Mouse (Mus musculus) c-Kit-positive CD71-negative TER-119-negative erythroid progenitor cells, embryonic 14.5 days (primary cell): ENCODE data around the gene Pias3.
"Not testable (repeated sequence)": the region's sequence is repeated elsewhere in the genome, so short reads cannot be mapped to it uniquely, and the experiment has no call there.

Experiments
- DNase-seq: peaks from one replicate; pipeline ENCODE4 v3.0.0-alpha.2; 2013; ENCODE audit warnings: low read depth

Gene Pias3

DNA sequence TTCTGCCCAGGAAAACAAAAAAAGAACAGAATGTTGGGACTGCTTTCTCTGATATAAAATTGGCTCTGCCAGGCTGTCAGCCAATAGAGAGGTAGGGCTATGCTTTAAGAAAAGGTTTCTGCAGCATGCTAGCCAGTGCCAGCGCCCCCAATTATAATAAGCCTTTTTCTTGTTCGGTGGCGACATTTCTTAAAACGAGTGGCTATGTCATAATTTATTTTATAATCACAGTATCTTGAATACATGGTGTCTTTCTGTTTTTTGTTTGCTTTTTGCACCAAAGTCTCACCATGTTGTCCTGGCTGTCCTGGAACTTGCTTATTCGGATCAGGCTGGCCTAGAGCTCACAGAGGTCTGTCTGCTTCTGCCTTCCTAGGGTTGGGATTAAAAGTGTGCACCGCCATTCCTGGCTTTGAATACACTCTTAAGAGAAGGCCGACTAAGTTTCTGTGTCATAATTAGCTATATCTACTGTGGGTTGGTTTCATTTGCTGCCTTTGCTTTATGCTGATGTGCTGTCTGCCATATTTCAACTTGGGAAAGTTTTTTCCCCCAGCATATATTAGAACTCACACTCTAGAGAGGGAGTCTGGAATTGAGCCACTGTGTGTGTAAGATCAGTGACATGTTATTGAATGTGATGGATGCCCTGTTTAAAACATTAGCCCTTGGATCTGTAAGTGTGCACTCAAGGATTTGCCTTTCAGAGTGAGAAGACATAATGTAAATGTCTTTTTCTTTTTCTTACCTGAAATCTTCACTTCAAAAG, 32.6 kb downstream of the Pias3 start:
- no peak for DNase-seq

DNA sequence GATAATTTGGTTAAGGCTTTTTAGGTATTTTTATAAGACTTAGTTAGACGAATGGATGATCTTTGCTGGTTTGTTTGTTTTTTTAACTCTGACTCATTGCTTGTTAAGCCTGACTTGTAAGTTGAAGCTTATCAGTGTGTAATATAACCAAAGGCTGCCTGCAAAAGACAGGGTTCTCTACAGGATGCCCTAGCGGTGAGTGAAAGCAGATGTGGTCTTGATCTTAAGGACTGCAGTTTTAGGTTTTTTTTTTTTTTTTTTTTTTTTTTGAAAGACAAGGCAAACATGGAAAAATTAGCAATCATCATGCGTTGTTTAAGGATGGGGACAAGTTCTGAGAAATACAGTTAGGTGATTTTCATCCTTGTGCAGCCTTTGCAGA, 33.2 kb downstream of the Pias3 start:
- DNase-seq, result no peak

DNA sequence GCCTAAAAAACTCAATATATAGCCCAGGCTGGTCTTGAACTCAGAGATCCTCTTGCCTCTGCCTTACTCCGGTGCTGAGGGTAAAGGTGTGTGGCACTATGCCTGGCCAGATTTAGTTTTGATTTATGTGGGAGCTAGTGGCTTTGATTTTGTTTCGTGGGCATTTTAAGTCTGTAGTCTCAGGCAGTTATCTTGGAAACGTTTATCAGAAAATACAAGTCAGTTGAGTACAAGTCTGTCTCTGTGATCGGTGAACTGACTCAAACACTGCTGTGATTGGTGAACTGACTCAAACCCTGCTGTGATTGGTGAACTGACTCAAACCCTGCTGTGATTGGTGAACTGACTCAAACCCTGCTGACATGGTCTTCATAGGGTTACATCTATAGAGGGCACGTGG, 34.6 kb downstream of the Pias3 start:
- DNase-seq, result no peak

DNA sequence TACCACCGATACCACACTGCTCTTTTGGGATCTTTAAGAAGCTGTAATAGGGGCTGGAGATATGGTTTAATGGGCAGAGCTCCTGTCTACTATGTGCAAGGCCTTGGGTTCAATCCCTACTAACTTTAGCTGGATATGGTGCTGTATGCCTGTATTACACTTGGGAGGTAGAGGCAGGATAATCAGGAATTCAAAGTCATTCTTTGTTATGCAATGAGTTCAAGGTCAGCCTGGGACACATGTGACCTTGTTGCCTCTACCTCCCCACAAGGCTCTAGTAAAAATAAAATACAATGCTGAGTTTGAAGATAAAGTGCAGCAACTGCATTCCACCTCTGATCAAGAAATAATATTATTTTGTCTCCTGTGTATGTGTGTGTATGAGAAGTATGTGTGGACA, 37.8 kb downstream of the Pias3 start:
- no peak for DNase-seq

DNA sequence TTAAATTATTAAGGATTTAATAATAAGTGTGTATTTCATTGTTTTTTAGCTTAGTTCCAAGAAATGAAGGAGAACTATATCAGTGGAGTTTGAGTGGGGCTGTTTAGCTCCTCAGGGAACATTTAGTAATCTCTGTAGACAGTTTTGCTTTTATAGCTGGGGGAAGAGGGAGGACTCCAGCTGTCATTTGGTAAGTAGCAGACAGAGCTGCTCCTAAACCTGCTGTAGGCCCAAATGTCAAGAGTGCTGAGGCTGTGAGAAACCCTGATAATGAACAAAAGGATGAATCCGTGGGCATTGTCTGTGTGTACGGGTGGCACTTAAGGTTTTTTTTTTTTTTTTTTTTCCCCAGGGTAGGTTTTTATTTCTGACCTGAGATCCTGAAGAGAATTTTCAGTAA, 39.0 kb downstream of the Pias3 start:
- no peak for DNase-seq

DNA sequence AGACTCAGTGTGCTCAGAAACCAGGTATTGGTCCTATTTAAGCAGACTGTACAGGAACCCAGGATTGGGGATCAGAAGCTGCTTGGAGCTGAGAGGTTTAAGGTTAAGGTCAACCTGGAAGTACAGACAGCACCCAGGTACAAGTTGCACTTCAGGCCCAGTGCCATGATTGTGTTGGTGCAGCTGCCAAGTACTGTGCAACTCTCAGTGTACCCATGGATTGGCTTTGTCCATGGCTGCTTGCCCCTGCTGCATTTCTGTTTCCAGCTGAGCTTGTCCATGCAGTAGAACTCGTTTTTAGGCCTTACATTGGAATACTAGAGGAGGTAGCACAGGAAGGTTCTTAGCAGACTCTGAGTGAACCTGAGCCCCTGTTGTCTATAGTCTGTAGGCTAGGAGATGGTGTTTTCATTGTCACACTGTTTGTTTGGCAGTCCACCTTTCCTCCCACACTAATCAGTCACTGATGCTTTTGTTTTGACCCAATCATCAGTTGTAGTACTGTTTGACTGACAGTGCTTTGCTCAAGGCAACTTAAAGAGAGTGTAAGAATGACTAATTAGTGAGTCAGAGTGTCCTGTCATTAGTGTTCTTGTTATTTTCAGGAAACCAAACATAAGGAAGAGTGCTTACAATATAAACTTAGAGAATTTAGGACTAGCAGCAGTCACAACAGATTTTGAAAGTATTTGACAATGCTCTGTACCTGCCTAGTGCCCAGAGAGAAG, 41.0 kb downstream of the Pias3 start:
- no peak for DNase-seq

DNA sequence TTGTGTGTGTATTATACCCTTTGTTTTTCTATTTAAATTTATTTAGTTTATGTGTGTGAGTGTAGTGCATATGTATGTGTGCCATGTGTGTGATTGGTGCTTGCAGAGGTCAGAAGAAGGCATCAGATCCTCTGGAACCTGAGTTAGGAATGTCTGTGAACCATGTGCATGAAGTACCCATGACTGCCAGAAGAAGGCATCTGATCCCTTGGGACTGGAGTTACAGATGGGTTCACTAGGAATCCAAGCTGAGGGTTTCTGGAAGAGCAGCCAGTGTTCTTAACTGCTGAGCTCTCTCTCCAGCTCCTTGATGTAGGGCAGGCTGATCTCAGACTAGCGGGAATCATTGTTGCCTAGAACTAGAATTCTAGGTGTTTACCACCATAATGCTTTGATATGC, 41.8 kb downstream of the Pias3 start:
- DNase-seq, result no peak

DNA sequence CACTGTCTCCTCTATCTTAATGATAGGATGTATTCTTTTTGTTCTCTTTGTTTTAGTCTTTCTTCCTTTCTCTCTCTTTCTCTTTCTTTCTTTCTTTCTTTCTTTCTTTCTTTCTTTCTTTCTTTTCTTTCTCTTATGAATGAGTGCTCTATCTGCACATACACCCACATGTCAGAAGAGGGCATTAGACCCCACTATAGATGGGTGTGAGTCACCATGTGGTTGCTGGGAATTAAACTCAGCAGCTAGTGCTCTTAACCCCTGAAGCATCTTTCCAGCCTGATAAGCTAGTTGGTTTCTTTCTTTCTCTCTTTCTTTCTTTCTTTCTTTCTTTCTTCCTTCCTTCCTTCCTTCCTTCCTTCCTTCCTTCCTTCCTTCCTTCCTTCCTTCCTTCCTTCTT, 44.1 kb downstream of the Pias3 start:
- not testable (repeated sequence) for DNase-seq

DNA sequence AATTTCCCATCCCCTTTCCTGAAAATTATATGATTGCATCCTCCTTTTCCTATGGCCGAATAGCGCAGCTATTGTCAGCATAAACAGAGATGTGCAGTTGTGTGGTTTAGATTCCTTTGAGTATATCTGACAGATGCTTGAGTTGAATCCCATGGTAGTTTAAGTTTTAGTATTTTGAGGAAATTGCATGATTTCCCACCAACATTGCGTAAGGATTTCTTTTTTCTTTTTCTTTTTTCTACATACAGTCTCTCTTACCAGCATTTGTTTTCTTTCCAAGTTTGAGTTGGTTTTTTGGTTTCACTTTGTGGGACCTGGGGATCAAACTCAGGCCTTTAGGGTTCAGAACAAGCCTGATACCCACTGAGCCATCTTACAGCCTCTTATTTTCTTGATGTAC, 48.2 kb downstream of the Pias3 start:
- DNase-seq, result no peak

DNA sequence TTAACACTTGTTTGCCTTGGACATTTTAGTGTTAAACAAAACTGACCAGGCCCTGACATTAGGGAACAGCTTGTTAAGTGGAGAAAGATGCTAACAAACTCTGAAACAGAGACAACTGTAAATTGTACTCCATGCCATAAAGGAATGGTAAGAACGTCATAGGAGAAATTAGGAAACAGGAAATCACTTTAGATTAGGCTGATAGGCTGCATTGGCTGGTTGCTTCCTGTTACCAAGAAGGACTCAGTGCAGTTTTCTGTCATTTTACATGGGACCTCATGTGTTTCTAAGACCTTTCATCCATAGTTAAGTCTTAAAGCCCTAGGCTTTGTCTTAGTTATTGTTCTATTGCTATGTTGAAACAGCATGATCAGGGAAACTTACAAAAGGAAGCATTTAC, 50.6 kb downstream of the Pias3 start:
- DNase-seq, result no peak
